Mouse (Mus musculus) MEL (cell line): Measurements from ENCODE around the gene Inppl1. TPM values are rescaled to one million over a fixed set of nuclear protein-coding genes. Genes with fewer than 3 reads are reported as not detected.

Experiments
- DNase-seq: peaks from one replicate; pipeline ENCODE4 v3.0.0; 2011; ENCODE audit warnings: low read depth, low spot score
- H3K27ac ChIP-seq: 2 replicates; pipeline ENCODE4 v1.5.1; 2012; ENCODE audit warnings: low read depth, mild to moderate bottlenecking, control low read depth, low read length, moderate library complexity; ENCODE audit not compliant: control insufficient read depth
- H3K27me3 ChIP-seq, 2 experiments: fragments of 150-350 bp in 1 of 2; sonication (generic) in 1 of 2; 2 replicates each; pipeline ENCODE4 v1.6.1; 2012; ENCODE audit warnings: low read length in 2 of 2, mild to moderate bottlenecking in 2 of 2, improper control_type of control experiment in 1 of 2, moderate library complexity in 1 of 2; ENCODE audit not compliant: insufficient read depth in 2 of 2, control insufficient read depth in 1 of 2
- H3K36me3 ChIP-seq, 2 experiments: 2 replicates each; pipeline ENCODE4 v1.6.1; 2012 to 2014; ENCODE audit warnings: low read length in 2 of 2, improper control_type of control experiment in 1 of 2, inconsistent platforms in 1 of 2, mild to moderate bottlenecking in 1 of 2; ENCODE audit not compliant: insufficient read depth in 2 of 2, control insufficient read depth in 1 of 2
- H3K4me1 ChIP-seq, 2 experiments: fragments of 150-350 bp in 1 of 2; sonication (generic) in 1 of 2; 2 replicates each; pipeline ENCODE4 v1.6.1; 2012; ENCODE audit warnings: low read length in 2 of 2, improper control_type of control experiment in 1 of 2, mild to moderate bottlenecking in 1 of 2; ENCODE audit not compliant: insufficient read depth in 2 of 2, control insufficient read depth in 1 of 2
- H3K4me3 ChIP-seq, 2 experiments: fragments of 150-350 bp in 1 of 2; sonication (generic) in 1 of 2; 2 replicates each; pipeline ENCODE4 v1.5.1; 2012; ENCODE audit warnings: low read depth in 2 of 2, low read length in 2 of 2, mild to moderate bottlenecking in 2 of 2, moderate library complexity in 2 of 2, control low read depth in 1 of 2, improper control_type of control experiment in 1 of 2; ENCODE audit not compliant: control insufficient read depth in 1 of 2, insufficient read depth in 1 of 2
- H3K79me2 ChIP-seq: 2 replicates; pipeline ENCODE4 v1.6.1; 2012; ENCODE audit warnings: mild to moderate bottlenecking, low read length, moderate library complexity; ENCODE audit not compliant: control insufficient read depth, poor library complexity, insufficient read depth
- H3K9ac ChIP-seq: 2 replicates; pipeline ENCODE4 v1.6.1; 2012; ENCODE audit warnings: low read depth, mild to moderate bottlenecking, control low read depth, low read length, moderate library complexity; ENCODE audit not compliant: control insufficient read depth, poor library complexity, severe bottlenecking
- H3K9me3 ChIP-seq: fragments of 150-350 bp; sonication (generic); replicated peaks from 2 replicates; pipeline ENCODE4 v1.6.1; 2012; ENCODE audit warnings: mild to moderate bottlenecking, low read length, improper control_type of control experiment, moderate library complexity; ENCODE audit not compliant: insufficient read depth
- BHLHE40 ChIP-seq: IDR thresholded peaks from 2 replicates; pipeline ENCODE4 v1.6.1; 2012; ENCODE audit warnings: low read depth, mild to moderate bottlenecking, inconsistent platforms, low read length, improper control_type of control experiment, borderline replicate concordance
- CHD1 ChIP-seq: IDR thresholded peaks from 2 replicates; pipeline ENCODE4 v1.6.1; 2012; ENCODE audit warnings: low read depth, mild to moderate bottlenecking, inconsistent platforms, low read length, improper control_type of control experiment
- CTCF ChIP-seq, 3 experiments: IDR thresholded peaks in 2 of 3; conservative IDR thresholded peaks in 1 of 3; 2 replicates each; pipeline ENCODE4 v1.5.1; 2011 to 2012; ENCODE audit warnings: low read length in 3 of 3, low read depth in 2 of 3, mild to moderate bottlenecking in 2 of 3, improper control_type of control experiment in 1 of 3, inconsistent platforms in 1 of 3, mixed read lengths in 1 of 3, moderate library complexity in 1 of 3; ENCODE audit not compliant: control insufficient read depth in 1 of 3, insufficient read depth in 1 of 3, poor library complexity in 1 of 3, severe bottlenecking in 1 of 3
- E2F4 ChIP-seq: IDR thresholded peaks from 2 replicates; pipeline ENCODE4 v1.6.1; 2011; ENCODE audit warnings: low read depth, low read length, improper control_type of control experiment, borderline replicate concordance
- ELF1 ChIP-seq: IDR thresholded peaks from 2 replicates; pipeline ENCODE4 v1.6.1; 2014; ENCODE audit warnings: low read depth, mild to moderate bottlenecking, inconsistent platforms, low read length, improper control_type of control experiment, moderate library complexity
- GABPA ChIP-seq: IDR thresholded peaks from 2 replicates; pipeline ENCODE4 v1.6.1; 2012; ENCODE audit warnings: low read depth, mild to moderate bottlenecking, inconsistent platforms, low read length, improper control_type of control experiment, moderate library complexity
- HCFC1 ChIP-seq: IDR thresholded peaks from 2 replicates; pipeline ENCODE4 v1.6.1; 2012; ENCODE audit warnings: low read depth, mild to moderate bottlenecking, inconsistent platforms, low read length, improper control_type of control experiment, moderate library complexity
- JUND ChIP-seq: IDR thresholded peaks from 2 replicates; pipeline ENCODE4 v1.6.1; 2011; ENCODE audit warnings: low read depth, mild to moderate bottlenecking, improper control_type of control experiment, low read length
- MAFK ChIP-seq: IDR thresholded peaks from 2 replicates; pipeline ENCODE4 v1.6.1; 2011; ENCODE audit warnings: low read depth, mild to moderate bottlenecking, low read length, improper control_type of control experiment, borderline replicate concordance
- MAX ChIP-seq: IDR thresholded peaks from 2 replicates; pipeline ENCODE4 v1.6.1; 2011; ENCODE audit warnings: low read length, improper control_type of control experiment
- MAZ ChIP-seq: IDR thresholded peaks from 2 replicates; pipeline ENCODE4 v1.6.1; 2012; ENCODE audit warnings: low read depth, mild to moderate bottlenecking, inconsistent platforms, low read length, improper control_type of control experiment
- MYB ChIP-seq: IDR thresholded peaks from 2 replicates; pipeline ENCODE4 v1.6.1; 2011; ENCODE audit warnings: mild to moderate bottlenecking, low read depth, low read length, improper control_type of control experiment
- NRF1 ChIP-seq: IDR thresholded peaks from 2 replicates; pipeline ENCODE4 v1.6.1; 2014; ENCODE audit warnings: low read depth, mild to moderate bottlenecking, inconsistent platforms, low read length, improper control_type of control experiment, moderate library complexity; ENCODE audit not compliant: poor library complexity, insufficient read depth, severe bottlenecking
- POLR2A ChIP-seq, 2 experiments: IDR thresholded peaks; 2 replicates each; pipeline ENCODE4 v1.6.1; 2011 to 2012; ENCODE audit warnings: low read length in 2 of 2, mild to moderate bottlenecking in 2 of 2, control low read depth in 1 of 2, improper control_type of control experiment in 1 of 2, low read depth in 1 of 2, moderate library complexity in 1 of 2; ENCODE audit not compliant: control insufficient read depth in 1 of 2, insufficient read depth in 1 of 2, poor library complexity in 1 of 2
- POLR2AphosphoS5 ChIP-seq: IDR thresholded peaks from 2 replicates; pipeline ENCODE4 v1.6.1; 2012; ENCODE audit warnings: low read depth, borderline replicate concordance, mild to moderate bottlenecking, inconsistent platforms, low read length, moderate library complexity, mixed read lengths
- RCOR1 ChIP-seq: IDR thresholded peaks from 2 replicates; pipeline ENCODE4 v1.6.1; 2012; ENCODE audit warnings: low read depth, mild to moderate bottlenecking, inconsistent platforms, low read length, improper control_type of control experiment
- SIN3A ChIP-seq: IDR thresholded peaks from 2 replicates; pipeline ENCODE4 v1.6.1; 2012; ENCODE audit warnings: low read length, improper control_type of control experiment, inconsistent platforms
- SMC3 ChIP-seq: IDR thresholded peaks from 2 replicates; pipeline ENCODE4 v1.6.1; 2011; ENCODE audit warnings: low read depth, low read length, improper control_type of control experiment
- TBP ChIP-seq: IDR thresholded peaks from 2 replicates; pipeline ENCODE4 v1.8.0; 2011; ENCODE audit warnings: low read depth, low read length, improper control_type of control experiment
- TCF12 ChIP-seq: IDR thresholded peaks from 2 replicates; pipeline ENCODE4 v1.6.1; 2014; ENCODE audit warnings: low read depth, mild to moderate bottlenecking, inconsistent platforms, low read length, improper control_type of control experiment, moderate library complexity
- UBTF ChIP-seq: IDR thresholded peaks from 2 replicates; pipeline ENCODE4 v1.6.1; 2012; ENCODE audit warnings: low read depth, mild to moderate bottlenecking, inconsistent platforms, low read length, improper control_type of control experiment, moderate library complexity, borderline replicate concordance; ENCODE audit not compliant: insufficient read depth
- USF1 ChIP-seq: IDR thresholded peaks from 2 replicates; pipeline ENCODE4 v1.6.1; 2014; ENCODE audit warnings: low read depth, mild to moderate bottlenecking, inconsistent platforms, low read length, improper control_type of control experiment, moderate library complexity
- ZC3H11A ChIP-seq: IDR thresholded peaks from 2 replicates; pipeline ENCODE4 v1.6.1; 2012; ENCODE audit warnings: low read depth, mild to moderate bottlenecking, inconsistent platforms, low read length, improper control_type of control experiment
- ZKSCAN1 ChIP-seq: IDR thresholded peaks from 2 replicates; pipeline ENCODE4 v1.6.1; 2012; ENCODE audit warnings: low read depth, mild to moderate bottlenecking, inconsistent platforms, low read length, improper control_type of control experiment, moderate library complexity
- polyA plus RNA-seq, 2 experiments: library from polyadenylated mRNA; stranded (reverse) in 1 of 2; unstranded in 1 of 2; fragments of >175 nt in 1 of 2; fragments of >200 nt in 1 of 2; gene quantifications; 2 replicates each; pipeline versions ENCODE4 v1.2.1 to v1.2.4; 2012; ENCODE audit warnings: low replicate concordance in 2 of 2, low read depth in 1 of 2; ENCODE audit not compliant: insufficient read length in 2 of 2, insufficient read depth in 1 of 2, missing spikeins in 1 of 2
- total RNA-seq: library from RNA; depleted of rRNA; stranded (reverse); fragments of 300-350 nt; gene quantifications from 2 replicates; pipeline ENCODE4 v1.2.3, GENCODE M21; 2012

The Inppl1 gene
- total and polyA plus RNA-seq, 3 experiments, result 9.5 to 31.3 TPM; not detected in 1

DNA sequence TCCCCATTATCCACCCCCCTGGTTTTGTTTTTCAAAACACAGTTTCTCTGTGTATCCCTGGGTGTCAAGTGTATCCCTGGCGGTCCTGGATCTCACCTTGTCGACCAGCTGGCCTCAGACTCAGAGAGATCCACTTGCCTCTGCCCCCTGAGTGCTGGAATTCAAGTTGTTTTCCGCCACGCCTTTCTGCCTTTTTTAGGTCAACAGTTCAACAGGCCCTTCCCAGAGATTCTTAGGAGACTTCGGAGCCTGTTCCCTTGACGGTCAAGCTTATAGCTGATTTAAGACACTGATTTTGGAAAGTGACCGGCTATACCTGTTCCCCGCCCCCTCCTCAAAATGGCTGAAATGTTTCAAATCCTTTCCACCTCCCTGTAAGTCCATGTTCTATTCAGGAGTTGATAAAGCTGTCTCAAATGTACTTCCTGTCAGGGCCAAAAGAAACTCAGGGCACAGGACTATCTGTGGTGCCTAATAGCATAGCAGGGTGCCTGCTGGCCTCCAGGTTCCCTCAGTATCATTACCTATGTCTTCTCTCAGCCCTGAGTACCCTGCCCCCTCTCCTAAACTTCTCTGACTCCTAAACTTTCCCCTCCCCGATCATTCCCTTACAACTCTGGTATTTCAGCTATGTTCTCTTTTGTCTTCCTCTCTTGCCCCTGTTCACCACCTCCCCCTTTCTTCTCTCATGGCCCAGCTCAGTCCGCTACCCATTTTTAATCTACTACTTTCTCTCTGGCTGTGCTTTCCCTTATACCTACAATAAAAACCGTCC, 28.6 kb upstream of the Inppl1 start:
- Histone ChIP-seq H3K36me3 (no peaks in the 10 kb centered on the region), H3K27ac (no peak overlapping the region), H3K4me1 (no peaks in the 10 kb centered on the region), H3K9me3 (no peaks in the 10 kb centered on the region), H3K9ac (no peak overlapping the region), H3K27me3 (no peaks in the 10 kb centered on the region; a peak in 1 of 4 replicates), H3K4me3 (no peak overlapping the region), H3K79me2 (no peaks in the 10 kb centered on the region)
- TF ChIP-seq MYB, result no peak
- TF ChIP-seq RCOR1, result no peak
- TF ChIP-seq MAFK, result no peak
- TF ChIP-seq MAZ, result no peak
- no peak for TF ChIP-seq BHLHE40
- no peak for TF ChIP-seq ZKSCAN1
- TF ChIP-seq NRF1, result no peak
- TF ChIP-seq ZC3H11A, result no peak
- no peak for TF ChIP-seq JUND
- no peak for TF ChIP-seq TBP
- TF ChIP-seq SIN3A, result no peak
- no peak for TF ChIP-seq E2F4
- TF ChIP-seq CHD1, result no peak
- no peak for TF ChIP-seq UBTF
- no peak for TF ChIP-seq GABPA
- TF ChIP-seq MAX, result no peak
- no peak for TF ChIP-seq USF1
- no peak for DNase-seq

DNA sequence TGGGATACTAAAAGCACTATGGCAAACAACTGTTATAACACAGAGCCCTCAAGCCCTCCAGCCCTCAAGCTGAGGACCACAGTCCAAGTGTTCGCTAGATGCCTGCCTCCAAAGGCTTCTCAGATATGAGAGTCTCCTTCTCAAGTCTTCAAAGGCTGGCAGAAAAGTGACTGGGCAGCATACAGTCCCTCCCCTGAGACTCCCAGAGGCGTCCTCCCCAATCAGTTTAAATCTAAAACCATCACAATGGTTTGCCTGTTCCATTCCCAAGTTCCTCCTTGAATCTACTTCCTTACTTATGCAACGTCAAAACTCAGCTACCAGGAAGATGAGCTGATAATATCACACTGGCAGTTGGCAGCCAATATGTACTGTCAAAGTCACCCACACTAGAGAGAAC, 25.4 kb upstream of the Inppl1 start, which contains the start of gene Anapc15:
Gene Anapc15, plus strand, starts transcription at position 301 of the 400 bp plus-strand sequence.
- H3K36me3 ChIP-seq, result no peaks in the 10 kb centered on the region
- H3K4me3 ChIP-seq, result no peak within 1 kb of the TSS
- H3K9me3 ChIP-seq, result no peaks in the 10 kb centered on the region
- no peaks in the 10 kb centered on the region for H3K79me2 ChIP-seq
- H3K4me1 ChIP-seq, result peaks cover 0 to 1% of the 10 kb centered on the region in 2 experiments; a peak in 1 of 4 replicates
- TF ChIP-seq TCF12 (no peak), HCFC1 (no peak), MAX (no peak), TBP (no peak), MAFK (no peak), MYB (no peak), CHD1 (no peak), USF1 (no peak), GABPA (no peak), CTCF (IDR thresholded peaks at IDR 0.05 in 2 of 3, conservative IDR thresholded peaks at IDR 0.05 in 1 of 3; ENCODE audit: control insufficient read depth in 1 of 3, insufficient read depth in 1 of 3, low read depth in 2 of 3, low read length in 3 of 3, poor library complexity in 1 of 3, severe bottlenecking in 1 of 3) (no peak), POLR2AphosphoS5 (no peak), SMC3 (no peak), POLR2A (IDR thresholded peaks at IDR 0.05; ENCODE audit: control insufficient read depth in 1 of 2, insufficient read depth in 1 of 2, low read depth in 1 of 2, low read length in 2 of 2, poor library complexity in 1 of 2) (no peak), ELF1 (no peak)
- DNase-seq, result no peak
- H3K27ac ChIP-seq, result no peak within 1 kb of the TSS
- no peak within 1 kb of the TSS for H3K9ac ChIP-seq
- no peaks in the 10 kb centered on the region for H3K27me3 ChIP-seq
